Mouse (Mus musculus) intestine, postnatal 0 days (tissue): Measurements from ENCODE around the gene Zswim8. TPM values are rescaled to one million over a fixed set of nuclear protein-coding genes. Genes with fewer than 3 reads are reported as not detected.

ENCODE experiments used
- ATAC-seq: fragments of 200-750 bp; cut with Nextera tagmentation; 2 replicates; pipeline ENCODE4 v1.8.0; 2017; ENCODE audit warnings: mild to moderate bottlenecking, moderate TSS enrichment, moderate library complexity
- H3K27ac ChIP-seq: fragments of 300-500 bp; sonication (generic); 2 replicates; pipeline ENCODE4 v1.5.1; 2014; ENCODE audit warnings: mild to moderate bottlenecking, low read depth, low read length, moderate library complexity
- H3K27me3 ChIP-seq: fragments of 300-500 bp; sonication (generic); replicated peaks from 2 replicates; pipeline ENCODE4 v1.6.1; 2014; ENCODE audit warnings: low read length, mixed read lengths; ENCODE audit not compliant: control insufficient read depth, insufficient read depth
- H3K36me3 ChIP-seq: fragments of 300-500 bp; sonication (generic); 2 replicates; pipeline ENCODE4 v1.6.1; 2014; ENCODE audit warnings: mild to moderate bottlenecking, moderate library complexity; ENCODE audit not compliant: control insufficient read depth, insufficient read depth
- H3K4me1 ChIP-seq: fragments of 300-500 bp; sonication (generic); replicated peaks from 2 replicates; pipeline ENCODE4 v1.6.1; 2014; ENCODE audit warnings: antibody characterized with exemption, low read length, mixed read lengths; ENCODE audit not compliant: control insufficient read depth, insufficient read depth
- H3K4me2 ChIP-seq: fragments of 300-500 bp; sonication (generic); replicated peaks from 2 replicates; pipeline ENCODE4 v1.6.1; 2014; ENCODE audit warnings: low read depth, mild to moderate bottlenecking, moderate library complexity
- H3K4me3 ChIP-seq: fragments of 300-500 bp; sonication (generic); 2 replicates; pipeline ENCODE4 v1.5.1; 2014; ENCODE audit warnings: low read depth, low read length
- H3K9ac ChIP-seq: fragments of 300-500 bp; sonication (generic); 2 replicates; pipeline ENCODE4 v1.6.1; 2014; ENCODE audit warnings: mild to moderate bottlenecking, low read depth, low read length
- H3K9me3 ChIP-seq: fragments of 300-500 bp; sonication (generic); 2 replicates; pipeline ENCODE4 v1.6.1; 2016; ENCODE audit warnings: mixed run types; ENCODE audit not compliant: control insufficient read depth
- CTCF ChIP-seq: sonication (generic); IDR thresholded peaks from 2 replicates; pipeline ENCODE4 v1.5.1; 2016; ENCODE audit warnings: low read depth, mild to moderate bottlenecking, control low read depth, antibody characterized with exemption, moderate library complexity
- WGBS: fragments of 180-500 bp; shearing (Covaris S2); extraction: QIAGEN DNeasy Blood & Tissue Kit; methylation state at CpG from one replicate; pipeline ENCODE4 v1.1.7; 2014; 5-methylcytosine and 5-hydroxymethylcytosine counted together
- polyA plus RNA-seq: library from polyadenylated mRNA; unstranded; fragments of >200 nt; fragmentation: Nextera tagmentation; extraction: Ambion mirVana; gene quantifications from 2 replicates; pipeline ENCODE4 v1.2.1, GENCODE M21; 2015

Zswim8 gene
- polyA plus RNA-seq, 1 experiment from 2014 or later, result 15.0 TPM

DNA sequence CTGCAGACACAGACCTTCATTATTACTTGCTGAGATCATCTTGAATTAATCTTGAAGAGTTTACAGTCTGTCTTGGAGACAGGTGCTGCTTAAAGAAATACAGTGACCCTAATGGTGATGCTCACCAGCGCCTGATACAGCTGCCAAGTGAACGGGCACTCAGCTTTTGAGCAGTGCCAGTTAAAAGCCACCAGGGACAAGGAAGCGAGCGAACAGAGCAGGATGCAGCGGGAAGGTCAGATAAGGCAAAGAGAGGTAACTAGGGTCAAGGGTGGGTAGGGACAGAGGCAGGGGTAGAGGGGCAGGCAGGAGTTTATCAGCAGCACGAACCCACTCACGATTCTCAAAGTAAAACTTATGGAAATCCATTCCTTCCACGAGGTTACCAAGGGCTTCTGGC, 31.2 kb downstream of the Zswim8 start:
- no peak for ATAC-seq
- H3K36me3 ChIP-seq, result peaks cover 53% of the 10 kb centered on the region
- no peak for TF ChIP-seq CTCF
- no peaks in the 10 kb centered on the region for H3K27me3 ChIP-seq
- H3K9ac ChIP-seq, result no peak overlapping the region
- WGBS, result 81% methylated on average over 8 of the region's 8 CpGs
- H3K4me3 ChIP-seq, result no peak overlapping the region
- H3K9me3 ChIP-seq, result no peaks in the 10 kb centered on the region
- H3K4me1 ChIP-seq, result peaks cover under 1% of the 10 kb centered on the region; the same call in 1 of the 2 replicates
- no peak overlapping the region for H3K4me2 ChIP-seq
- no peak overlapping the region for H3K27ac ChIP-seq

DNA sequence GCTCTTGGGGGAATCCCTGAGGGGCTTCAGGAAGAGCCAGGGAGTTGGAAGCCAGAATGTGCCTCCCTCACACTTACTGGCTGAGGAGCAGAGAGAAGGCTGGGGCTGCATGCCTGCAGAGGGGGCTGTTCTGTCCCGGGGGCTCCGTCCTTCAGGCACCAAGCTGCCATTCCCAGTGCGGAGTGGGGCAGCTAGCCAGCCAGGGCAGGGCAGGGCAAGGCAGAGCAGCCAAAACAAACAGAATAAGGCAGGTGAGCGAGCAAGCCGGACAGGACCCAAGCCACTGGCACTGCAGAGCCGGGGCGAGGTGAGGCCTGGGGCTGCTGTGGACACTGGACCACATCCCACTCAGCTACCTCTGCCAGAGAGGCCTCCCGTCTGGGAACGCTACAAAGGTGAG, 33.9 kb downstream of the Zswim8 start:
- H3K9me3 ChIP-seq, result no peaks in the 10 kb centered on the region
- ATAC-seq, result no peak
- no peak overlapping the region for H3K27ac ChIP-seq
- peaks cover 70% of the 10 kb centered on the region for H3K36me3 ChIP-seq
- H3K4me1 ChIP-seq, result no peaks in the 10 kb centered on the region
- no peaks in the 10 kb centered on the region for H3K27me3 ChIP-seq
- TF ChIP-seq CTCF, result no peak
- H3K9ac ChIP-seq, result no peak overlapping the region
- 77% methylated on average over 9 of the region's 9 CpGs for WGBS
- no peak overlapping the region for H3K4me3 ChIP-seq
- H3K4me2 ChIP-seq, result no peak overlapping the region

DNA sequence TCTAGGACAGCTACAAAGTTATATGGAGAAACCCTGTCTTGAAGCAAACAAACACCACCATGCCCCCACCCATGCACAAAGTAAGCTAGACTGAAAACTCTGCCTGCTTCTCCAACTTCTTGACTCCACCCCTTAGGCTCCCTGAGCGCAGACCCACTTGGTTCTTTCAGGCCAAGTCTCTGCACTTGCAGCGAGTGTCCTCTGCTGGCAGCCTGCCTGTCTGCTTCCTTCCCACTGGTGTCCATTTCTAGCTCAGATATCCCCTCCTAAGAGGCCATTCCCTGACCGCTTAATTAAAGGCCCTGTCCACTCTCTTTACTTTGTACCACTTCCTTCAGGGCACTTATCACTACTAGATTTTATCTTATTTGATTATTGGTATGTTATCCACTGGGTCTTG, 36.3 kb downstream of the Zswim8 start:
- 65% methylated on average over 3 of the region's 3 CpGs for WGBS

DNA sequence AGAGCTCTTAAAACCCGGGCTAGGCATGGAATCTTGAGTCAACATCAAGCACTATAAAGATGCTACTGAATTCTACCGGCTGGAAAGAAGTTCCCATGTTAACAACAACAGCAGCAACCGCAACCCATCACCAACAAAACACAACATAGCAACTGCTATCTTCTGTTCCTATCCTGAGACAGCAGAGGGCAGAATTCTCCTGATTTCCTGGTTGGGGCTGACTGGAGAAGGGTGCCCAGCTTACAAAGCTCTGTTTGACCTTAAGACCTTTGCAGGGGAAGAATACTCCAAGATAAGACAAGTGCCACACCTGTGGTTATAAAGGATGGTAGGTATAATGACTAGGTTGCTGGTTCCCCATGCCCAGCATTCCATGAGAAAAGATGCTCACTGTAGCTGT, 39.6 kb downstream of the Zswim8 start:
- 68% methylated on average over 3 of the region's 3 CpGs for WGBS
- Histone ChIP-seq H3K36me3 (peaks cover 35% of the 10 kb centered on the region), H3K9ac (no peak overlapping the region), H3K27me3 (no peaks in the 10 kb centered on the region), H3K9me3 (no peaks in the 10 kb centered on the region), H3K4me3 (no peak overlapping the region), H3K27ac (no peak overlapping the region), H3K4me2 (no peak overlapping the region), H3K4me1 (0 out of 2 replicates have a peak, but pooled peaks cover 3% of the 10 kb centered on the region)
- ATAC-seq, result 0 out of 2 replicates have a peak, but pooled peaks have one; percentile 9
- TF ChIP-seq CTCF, result peak; percentile 63

More for the DNA sequence above, 36.3 kb downstream of the Zswim8 start:
- Histone ChIP-seq H3K36me3 (peaks cover 65% of the 10 kb centered on the region), H3K9ac (no peak overlapping the region), H3K4me2 (no peak overlapping the region), H3K4me3 (no peak overlapping the region), H3K27me3 (no peaks in the 10 kb centered on the region), H3K27ac (no peak overlapping the region), H3K9me3 (no peaks in the 10 kb centered on the region), H3K4me1 (no peaks in the 10 kb centered on the region)
- ATAC-seq, result no peak
- TF ChIP-seq CTCF, result peak; percentile 36

DNA sequence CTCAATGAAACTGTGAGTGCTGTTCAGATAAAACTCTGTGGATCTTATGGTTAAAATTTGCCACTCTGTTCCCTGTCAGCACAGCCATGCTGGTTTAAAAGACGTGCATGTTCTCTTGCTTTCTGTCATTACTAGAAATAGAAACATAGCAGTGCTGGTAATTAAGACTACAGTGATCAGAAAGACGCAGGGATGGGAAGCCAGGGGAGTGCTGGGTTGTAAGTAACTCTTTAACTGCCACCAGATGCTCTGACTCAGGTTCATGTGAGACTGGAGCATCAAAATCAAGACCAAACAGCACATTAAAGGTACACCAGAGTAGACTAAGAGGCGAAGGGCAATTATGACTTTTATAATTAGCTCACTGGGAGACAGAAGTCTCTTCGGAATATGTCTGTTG, 41.0 kb downstream of the Zswim8 start:
- H3K4me2 ChIP-seq, result no peak overlapping the region
- peaks cover 27% of the 10 kb centered on the region for H3K36me3 ChIP-seq
- no peaks in the 10 kb centered on the region for H3K27me3 ChIP-seq
- no peaks in the 10 kb centered on the region for H3K9me3 ChIP-seq
- no peak overlapping the region for H3K4me3 ChIP-seq
- no peak for TF ChIP-seq CTCF
- 0 out of 2 replicates have a peak, but pooled peaks cover 3% of the 10 kb centered on the region for H3K4me1 ChIP-seq
- ATAC-seq, result no peak
- H3K9ac ChIP-seq, result no peak overlapping the region
- WGBS, result 64% methylated on average over 4 of the region's 4 CpGs
- no peak overlapping the region for H3K27ac ChIP-seq

DNA sequence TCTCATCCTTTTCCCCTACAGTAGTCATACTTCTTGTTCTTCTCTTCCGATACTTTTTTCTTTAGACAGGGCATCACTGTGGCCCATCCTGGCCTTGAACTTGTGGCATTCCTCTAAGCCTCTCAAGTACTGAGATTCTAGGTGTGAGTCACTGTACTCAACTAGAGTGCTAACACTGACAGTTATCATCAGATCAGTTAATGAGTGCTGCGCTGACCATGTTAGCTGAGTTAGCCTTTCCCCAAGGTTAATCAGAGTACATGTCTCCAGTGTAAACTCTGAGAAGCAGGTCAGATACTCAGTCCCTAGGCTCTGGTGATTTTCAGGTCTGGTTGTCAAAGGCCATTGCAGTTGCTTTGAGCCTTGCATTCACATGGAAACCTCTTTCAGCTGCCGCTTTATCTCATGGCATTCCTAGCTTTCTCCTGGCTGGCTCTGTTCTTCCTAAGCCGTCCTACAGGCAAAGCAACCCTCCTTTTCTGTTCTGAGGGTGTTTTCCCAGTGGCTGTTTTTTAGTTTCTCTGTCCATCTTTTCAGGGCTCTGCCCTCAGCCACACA, 42.2 kb downstream of the Zswim8 start:
- no peak overlapping the region for H3K4me3 ChIP-seq
- H3K4me2 ChIP-seq, result no peak overlapping the region
- H3K9ac ChIP-seq, result no peak overlapping the region
- TF ChIP-seq CTCF, result no peak
- no peaks in the 10 kb centered on the region for H3K9me3 ChIP-seq
- H3K4me1 ChIP-seq, result 0 out of 2 replicates have a peak, but pooled peaks cover 3% of the 10 kb centered on the region
- peak overlapping the region; percentile 76 for H3K27ac ChIP-seq
- peak; percentile 56 for ATAC-seq
- 48% methylated on average over 4 of the region's 4 CpGs for WGBS
- H3K27me3 ChIP-seq, result no peaks in the 10 kb centered on the region
- peaks cover 16% of the 10 kb centered on the region for H3K36me3 ChIP-seq

DNA sequence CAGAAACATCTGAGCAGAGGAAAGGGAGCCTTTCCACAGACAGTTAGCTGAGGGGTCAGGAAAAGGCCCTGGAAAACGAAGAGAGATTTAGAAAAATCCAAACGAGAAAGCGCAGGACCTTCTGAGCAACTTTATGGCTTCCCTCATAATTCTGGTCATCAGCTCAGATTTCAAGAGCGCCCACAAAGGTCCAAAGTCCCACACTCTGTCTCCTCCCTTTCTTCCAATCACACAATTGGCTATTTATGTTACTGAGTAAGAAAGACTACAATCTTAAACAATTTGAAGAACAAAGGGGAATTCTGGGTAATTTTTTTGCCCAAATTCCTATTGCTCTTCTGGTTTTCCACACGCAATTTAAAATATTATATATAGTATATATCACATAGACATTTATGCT, 43.2 kb downstream of the Zswim8 start:
- H3K4me3 ChIP-seq, result no peak overlapping the region
- no peaks in the 10 kb centered on the region for H3K27me3 ChIP-seq
- TF ChIP-seq CTCF, result no peak
- whole genome bisulfite sequencing, result 36% methylated on average over 5 of the region's 5 CpGs
- H3K36me3 ChIP-seq, result peaks cover 22% of the 10 kb centered on the region
- H3K9me3 ChIP-seq, result no peaks in the 10 kb centered on the region
- H3K9ac ChIP-seq, result no peak overlapping the region
- peak overlapping the region; percentile 76 for H3K27ac ChIP-seq
- 0 out of 2 replicates have a peak, but pooled peaks cover 3% of the 10 kb centered on the region for H3K4me1 ChIP-seq
- no peak overlapping the region for H3K4me2 ChIP-seq
- peak; percentile 71 for ATAC-seq
